Mouse (Mus musculus) myocyte (in vitro differentiated cells): ENCODE data around the gene Lmnb2. TPM values are rescaled to one million over a fixed set of nuclear protein-coding genes. Genes with fewer than 3 reads are reported as not detected.
A peak's percentile ranks its signal among the peaks of the same experiment; 100 is the strongest.

Experiments
- H3K27me3 ChIP-seq: one replicate; pipeline ENCODE4 v1.6.1; 2011; ENCODE audit not compliant: control insufficient read depth, insufficient read depth, insufficient read length
- H3K36me3 ChIP-seq: one replicate; pipeline ENCODE4 v1.6.1; 2011; ENCODE audit not compliant: control insufficient read depth, insufficient read depth
- H3K4me2 ChIP-seq: one replicate; pipeline ENCODE4 v1.6.1; 2011; ENCODE audit warnings: low read depth, control low read depth
- H3K4me3 ChIP-seq: one replicate; pipeline ENCODE4 v1.5.1; 2011; ENCODE audit warnings: mild to moderate bottlenecking, control low read depth, moderate library complexity
- H3K79me2 ChIP-seq: one replicate; pipeline ENCODE4 v1.6.1; 2011; ENCODE audit not compliant: control insufficient read depth, insufficient read depth
- H3ac ChIP-seq: one replicate; pipeline ENCODE4 v1.6.1; 2011; ENCODE audit not compliant: control insufficient read depth, insufficient read length
- CEBPB ChIP-seq: IDR thresholded peaks from 2 replicates; pipeline ENCODE4 v1.6.1; 2011; ENCODE audit warnings: mild to moderate bottlenecking, moderate library complexity; ENCODE audit not compliant: poor library complexity, insufficient read depth, severe bottlenecking
- E2F4 ChIP-seq: IDR thresholded peaks from one replicate; pipeline ENCODE4 v1.6.1; 2011; ENCODE audit warnings: mild to moderate bottlenecking, control low read depth, moderate library complexity; ENCODE audit not compliant: insufficient read depth
- MAX ChIP-seq: IDR thresholded peaks from one replicate; pipeline ENCODE4 v1.6.1; 2011; ENCODE audit warnings: low read depth, mild to moderate bottlenecking, control low read depth
- MYOD1 ChIP-seq, 3 experiments: IDR thresholded peaks; one replicate each; pipeline ENCODE4 v1.6.1; 2011; ENCODE audit warnings: control low read depth in 2 of 3, low read depth in 2 of 3, mild to moderate bottlenecking in 2 of 3, moderate library complexity in 1 of 3; ENCODE audit not compliant: insufficient read length in 2 of 3, control insufficient read depth in 1 of 3
- MYOG ChIP-seq, 3 experiments: IDR thresholded peaks; one replicate each; pipeline ENCODE4 v1.6.1; 2011; ENCODE audit warnings: control low read depth in 2 of 3, low read depth in 2 of 3, mild to moderate bottlenecking in 2 of 3; ENCODE audit not compliant: insufficient read length in 2 of 3, control insufficient read depth in 1 of 3, insufficient read depth in 1 of 3
- POLR2A ChIP-seq: IDR thresholded peaks from one replicate; pipeline ENCODE4 v1.6.1; 2011; ENCODE audit warnings: low read depth, mild to moderate bottlenecking, control low read depth, moderate library complexity; ENCODE audit not compliant: insufficient read length
- POLR2AphosphoS2 ChIP-seq: IDR thresholded peaks from one replicate; pipeline ENCODE4 v1.6.1; 2011; ENCODE audit warnings: low read depth, control low read depth; ENCODE audit not compliant: insufficient read length
- REST ChIP-seq: IDR thresholded peaks from one replicate; pipeline ENCODE4 v1.6.1; 2011; ENCODE audit warnings: mild to moderate bottlenecking, control low read depth, moderate library complexity; ENCODE audit not compliant: insufficient read depth, insufficient read length
- SRF ChIP-seq: IDR thresholded peaks from one replicate; pipeline ENCODE4 v1.6.1; 2011; ENCODE audit warnings: low read depth; ENCODE audit not compliant: control insufficient read depth, insufficient read length
- TCF12 ChIP-seq: IDR thresholded peaks from one replicate; pipeline ENCODE4 v1.6.1; 2011; ENCODE audit warnings: mild to moderate bottlenecking, control low read depth; ENCODE audit not compliant: poor library complexity, insufficient read depth, severe bottlenecking
- TCF3 ChIP-seq: IDR thresholded peaks from one replicate; pipeline ENCODE4 v1.6.1; 2011; ENCODE audit warnings: low read depth, control low read depth; ENCODE audit not compliant: insufficient read length
- USF1 ChIP-seq: IDR thresholded peaks from one replicate; pipeline ENCODE4 v1.6.1; 2011; ENCODE audit warnings: low read depth, mild to moderate bottlenecking, control low read depth, moderate library complexity
- polyA plus RNA-seq: library from polyadenylated mRNA; unstranded; fragments of >200 nt; fragmentation: generic; extraction: Trizol; gene quantifications from one replicate; pipeline ENCODE4 v1.2.1, GENCODE M21; 2012; ENCODE audit warnings: missing spikeins

Lmnb2 gene
- polyA plus RNA-seq, 1 experiment = 65.2 TPM

GRCm38 (mm10) chr10:80904709-80905108, 13.3 kb downstream of the Lmnb2 start:
- Histone ChIP-seq H3K36me3 (peaks cover 5% of the 10 kb centered on the region), H3K79me2 (peaks cover 5% of the 10 kb centered on the region), H3K4me3 (no peak overlapping the region), H3K4me2 (no peak overlapping the region), H3K27me3 (no peaks in the 10 kb centered on the region), H3ac (no peak overlapping the region)
- TF ChIP-seq POLR2AphosphoS2 (peak; percentile 26), MAX (no peak)

DNA sequence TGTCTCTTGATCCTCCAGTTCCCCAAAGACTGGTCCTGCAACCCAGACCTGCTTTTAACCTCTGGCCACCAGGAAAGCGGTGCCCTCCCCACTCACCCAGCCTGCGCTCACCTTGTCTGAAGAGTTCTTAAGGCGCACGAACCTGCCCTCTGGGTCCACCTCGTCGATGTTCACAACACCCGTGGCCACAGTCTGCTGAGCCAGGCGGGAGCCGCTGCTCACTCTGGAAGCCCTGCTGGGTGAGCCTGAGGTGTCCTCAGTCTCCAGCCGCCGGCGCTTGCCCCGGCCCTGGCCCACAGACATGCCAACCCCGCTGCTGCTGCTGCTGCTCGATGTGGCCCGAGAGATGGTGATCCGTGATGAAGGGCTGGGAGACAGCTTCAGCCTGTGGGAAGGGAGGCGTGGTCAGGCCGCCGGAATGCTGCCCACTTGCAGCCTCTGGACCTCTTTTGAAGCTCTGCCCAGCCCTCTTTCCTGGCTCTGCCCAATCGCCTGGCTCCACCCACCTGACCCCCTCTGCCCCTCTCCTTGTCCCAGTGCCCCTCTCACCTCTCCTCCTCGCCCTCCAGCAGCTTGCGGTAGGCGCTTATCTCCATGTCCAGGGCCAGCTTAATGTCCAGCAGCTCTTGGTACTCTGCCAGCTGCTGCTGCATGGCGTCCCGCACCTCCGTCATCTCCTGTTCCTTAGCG, 13.9 kb downstream of the Lmnb2 start:
- TF ChIP-seq CEBPB = no peak
- no peak for TF ChIP-seq MAX
- no peak for TF ChIP-seq REST
- Histone ChIP-seq H3K27me3 (no peaks in the 10 kb centered on the region), H3K79me2 (peaks cover 11% of the 10 kb centered on the region), H3K4me2 (no peak overlapping the region), H3ac (no peak overlapping the region), H3K36me3 (peaks cover 5% of the 10 kb centered on the region), H3K4me3 (no peak overlapping the region)

GRCm38 (mm10) chr10:80903282-80903681, 14.8 kb downstream of the Lmnb2 start:
- H3K79me2 ChIP-seq = peaks cover 13% of the 10 kb centered on the region

DNA sequence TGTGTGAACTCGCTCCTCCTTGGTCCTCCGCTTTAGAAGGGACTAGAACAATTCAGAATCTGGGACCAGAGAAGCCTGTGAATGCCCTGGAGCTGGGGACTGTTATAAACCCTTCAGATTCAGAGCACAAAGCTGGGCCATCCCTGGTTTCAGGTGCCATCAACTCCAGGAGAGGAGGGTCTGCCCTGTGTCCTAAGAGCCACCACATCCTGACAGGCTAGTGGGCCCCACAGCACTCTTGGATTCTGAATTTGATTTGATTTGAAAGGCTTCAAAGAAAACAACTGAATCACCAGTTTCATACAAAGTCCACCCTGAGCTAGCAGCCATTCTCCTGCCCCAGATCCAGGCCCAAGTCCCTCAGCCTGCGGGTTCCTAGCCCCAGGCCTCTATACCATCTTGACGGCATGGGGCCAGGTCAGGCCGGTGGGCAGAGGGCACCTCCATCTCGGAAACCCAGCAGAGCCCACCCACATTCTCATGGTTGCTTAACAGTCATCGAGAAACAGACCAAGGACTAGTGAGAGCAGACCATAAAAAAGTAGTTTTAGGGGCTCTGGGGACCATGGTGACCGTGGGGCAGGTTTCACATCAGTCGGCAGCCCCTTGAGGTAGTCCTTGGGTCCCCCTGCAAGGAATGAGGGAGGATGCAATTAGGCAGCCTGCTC, 15.6 kb downstream of the Lmnb2 start:
- TF ChIP-seq REST = no peak
- no peak for TF ChIP-seq MAX
- TF ChIP-seq CEBPB = no peak
- no peak for TF ChIP-seq TCF3
- no peaks in the 10 kb centered on the region for H3K27me3 ChIP-seq
- H3K4me3 ChIP-seq = no peak overlapping the region
- no peaks in the 10 kb centered on the region for H3K36me3 ChIP-seq
- no peak overlapping the region for H3K4me2 ChIP-seq
- peaks cover 13% of the 10 kb centered on the region for H3K79me2 ChIP-seq
- H3ac ChIP-seq = no peak overlapping the region

More at GRCm38 (mm10) chr10:80903282-80903681, 14.8 kb downstream of the Lmnb2 start:
- Histone ChIP-seq H3K36me3 (peaks cover 5% of the 10 kb centered on the region), H3K27me3 (no peaks in the 10 kb centered on the region), H3K4me2 (no peak overlapping the region), H3ac (no peak overlapping the region), H3K4me3 (no peak overlapping the region)
- no peak for TF ChIP-seq MAX

GRCm38 (mm10) chr10:80901409-80902272, 16.4 kb downstream of the Lmnb2 start:
- no peaks in the 10 kb centered on the region for H3K36me3 ChIP-seq
- H3ac ChIP-seq = no peak overlapping the region
- H3K4me3 ChIP-seq = no peak overlapping the region
- peaks cover 13% of the 10 kb centered on the region for H3K79me2 ChIP-seq
- H3K27me3 ChIP-seq = no peaks in the 10 kb centered on the region
- TF ChIP-seq POLR2A = no peak
- TF ChIP-seq POLR2AphosphoS2 = peak; percentile 8
- H3K4me2 ChIP-seq = peak overlapping the region; percentile 65

DNA sequence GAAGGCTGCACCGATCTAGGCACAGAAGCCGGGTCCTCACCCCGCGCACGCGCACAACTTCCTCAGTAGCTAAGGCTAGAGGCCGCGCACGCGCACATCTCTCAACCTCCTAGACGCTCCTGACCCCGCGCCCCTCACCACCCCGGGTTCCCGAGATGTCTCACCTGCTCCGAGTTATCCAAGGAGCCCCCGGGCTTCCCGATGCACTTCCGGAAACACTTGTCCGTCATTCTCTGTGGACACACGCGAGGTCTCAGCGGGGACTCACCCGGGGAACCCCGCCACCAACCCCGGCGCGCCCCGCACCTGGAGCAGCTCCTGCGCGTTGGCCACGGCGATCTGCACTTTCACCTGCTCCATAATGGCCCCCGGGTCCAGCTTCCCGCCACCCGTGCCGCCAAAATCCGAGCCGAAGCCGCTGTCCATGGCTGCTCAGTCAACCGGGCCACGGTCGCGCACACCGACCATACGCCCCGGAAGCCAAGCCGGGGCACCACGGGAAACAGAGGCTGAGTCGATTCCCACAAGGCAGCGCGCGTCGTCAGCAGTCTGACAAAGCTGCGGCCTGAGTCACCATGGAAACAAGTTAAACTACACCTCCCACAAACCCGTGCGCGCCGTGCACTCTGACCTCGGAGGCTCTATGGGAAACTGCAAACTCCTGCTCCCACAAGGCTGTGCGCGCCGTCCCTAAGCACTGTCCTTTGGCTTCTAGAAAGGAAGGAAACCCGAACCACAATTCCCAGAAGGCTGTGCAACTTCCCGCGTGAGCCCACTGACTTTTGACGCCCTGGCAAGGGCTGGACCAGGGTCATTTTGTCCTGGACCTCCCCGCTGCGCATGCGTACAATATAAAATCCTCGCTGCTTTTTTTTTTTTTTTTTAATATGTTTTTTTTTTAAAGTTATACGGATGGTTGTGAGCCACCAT, 17.5 kb downstream of the Lmnb2 start, which contains the start of gene Timm13:
TSS of gene Timm13 (minus strand) at position 652 of the 930 bp plus-strand sequence.
- Histone ChIP-seq H3K4me2 (peak within 1 kb of the TSS; percentile 96), H3K79me2 (peaks cover 13% of the 10 kb centered on the region), H3K36me3 (no peaks in the 10 kb centered on the region), H3K27me3 (no peaks in the 10 kb centered on the region), H3ac (peak within 1 kb of the TSS; percentile 20), H3K4me3 (peak within 1 kb of the TSS; percentile 79)
- peak; percentile 92 for TF ChIP-seq POLR2A
- TF ChIP-seq MYOG (IDR thresholded peaks at IDR 0.05; ENCODE audit: control insufficient read depth in 1 of 3, insufficient read depth in 1 of 3, insufficient read length in 2 of 3, low read depth in 2 of 3) = peak in 1 of 3 experiments; percentile 18
- TF ChIP-seq MAX = peak; percentile 31
- no peak for TF ChIP-seq TCF12
- no peak for TF ChIP-seq TCF3
- TF ChIP-seq USF1 = no peak
- TF ChIP-seq REST = peak; percentile 6
- peak in 1 of 3 experiments; percentile 0 for TF ChIP-seq MYOD1 (IDR thresholded peaks at IDR 0.05; ENCODE audit: control insufficient read depth in 1 of 3, insufficient read length in 2 of 3, low read depth in 2 of 3)
- TF ChIP-seq CEBPB = no peak
- peak; percentile 93 for TF ChIP-seq POLR2AphosphoS2
- peak; percentile 76 for TF ChIP-seq SRF
- no peak for TF ChIP-seq E2F4
